Mouse (Mus musculus): ENCODE results near the gene Calr.

DNA sequence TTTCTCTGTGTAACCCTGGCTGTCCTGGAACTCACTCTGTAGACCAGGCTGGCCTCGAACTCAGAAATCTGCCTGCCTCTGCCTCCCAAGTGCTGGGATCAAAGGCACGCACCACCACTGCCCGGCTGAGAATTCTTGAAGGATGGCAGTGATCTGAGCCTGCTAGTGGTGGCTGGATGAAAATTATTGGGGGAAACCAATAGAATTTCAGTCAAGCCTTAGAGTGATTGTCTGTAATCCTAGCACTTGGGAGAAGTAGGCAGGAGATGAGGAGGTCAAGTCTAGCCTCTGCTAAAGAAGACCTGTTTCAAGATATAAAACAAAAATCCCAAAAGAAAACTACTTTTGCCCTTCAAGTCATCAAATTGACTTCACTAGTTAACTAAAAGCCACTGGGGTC, 9.7 kb upstream of the Calr start:
- TF ChIP-seq MAFK (IDR thresholded peaks at IDR 0.05; ENCODE audit: insufficient read depth, low read depth, low read length) = no peak
- TF ChIP-seq CHD2 (IDR thresholded peaks at IDR 0.05; ENCODE audit: low read depth, low read length) = no peak
- no peak for TF ChIP-seq ZC3H11A (IDR thresholded peaks at IDR 0.05; ENCODE audit: borderline replicate concordance, low read depth, low read length)
- no peak for TF ChIP-seq ZNF384 (IDR thresholded peaks at IDR 0.05; ENCODE audit: low read depth, low read length)
- no peak for TF ChIP-seq HCFC1 (IDR thresholded peaks at IDR 0.05; ENCODE audit: borderline replicate concordance, insufficient read depth, low read length)

Data from ES-E14 (cell line).